Mouse (Mus musculus) hindbrain, embryonic 14.5 days (tissue): ENCODE measurements around the gene Tab1. TPM values are rescaled to one million over a fixed set of nuclear protein-coding genes. Genes with fewer than 3 reads are reported as not detected.

Experiments
- ATAC-seq: fragments of 200-750 bp; cut with Nextera tagmentation; 2 replicates; pipeline ENCODE4 v1.8.0; 2017; ENCODE audit warnings: moderate number of reproducible peaks, mild to moderate bottlenecking, moderate TSS enrichment, moderate library complexity; ENCODE audit not compliant: low FRiP score
- DNase-seq: peaks from one replicate; pipeline ENCODE4 v3.0.0-alpha.2; 2015; ENCODE audit warnings: low spot score
- H3K27ac ChIP-seq: fragments of 300-500 bp; sonication (generic); 2 replicates; pipeline ENCODE4 v1.5.1; 2014; ENCODE audit warnings: mild to moderate bottlenecking, moderate library complexity
- H3K27me3 ChIP-seq: fragments of 300-500 bp; sonication (generic); 2 replicates; pipeline ENCODE4 v1.6.1; 2014; ENCODE audit warnings: mild to moderate bottlenecking, low read length, mixed read lengths; ENCODE audit not compliant: control insufficient read depth, insufficient read depth
- H3K36me3 ChIP-seq: fragments of 300-500 bp; sonication (generic); replicated peaks from 2 replicates; pipeline ENCODE4 v1.6.1; 2014; ENCODE audit not compliant: control insufficient read depth, insufficient read depth
- H3K4me1 ChIP-seq: fragments of 300-500 bp; sonication (generic); replicated peaks from 2 replicates; pipeline ENCODE4 v1.6.1; 2014; ENCODE audit warnings: antibody characterized with exemption, low read length, mixed read lengths; ENCODE audit not compliant: control insufficient read depth, insufficient read depth
- H3K4me2 ChIP-seq: fragments of 300-500 bp; sonication (generic); replicated peaks from 2 replicates; pipeline ENCODE4 v1.6.1; 2014; ENCODE audit warnings: mild to moderate bottlenecking, moderate library complexity
- H3K4me3 ChIP-seq: fragments of 300-500 bp; sonication (generic); replicated peaks from 2 replicates; pipeline ENCODE4 v1.5.1; 2014; ENCODE audit warnings: mild to moderate bottlenecking, low read length
- H3K9ac ChIP-seq: fragments of 300-500 bp; sonication (generic); 2 replicates; pipeline ENCODE4 v1.6.1; 2014
- H3K9me3 ChIP-seq: fragments of 300-500 bp; sonication (generic); 2 replicates; pipeline ENCODE4 v1.6.1; 2016; ENCODE audit warnings: low read length; ENCODE audit not compliant: control insufficient read depth
- WGBS: fragments of 180-500 bp; shearing (Covaris S2); extraction: QIAGEN DNeasy Blood & Tissue Kit; methylation state at CpG from one replicate; pipeline ENCODE4 v1.1.7; 2014; 5-methylcytosine and 5-hydroxymethylcytosine counted together
- polyA plus RNA-seq: library from polyadenylated mRNA; unstranded; fragments of >200 nt; fragmentation: Nextera tagmentation; extraction: Ambion mirVana; gene quantifications from 2 replicates; pipeline ENCODE4 v1.2.1, GENCODE M21; 2014

Gene Tab1
- polyA plus RNA-seq, 1 experiment from 2014 or later: 36.1 TPM

- Histone ChIP-seq H3K27me3 (no peaks in the 10 kb centered on the region; the same call in 1 of the 2 replicates), H3K27ac (no peak overlapping the region), H3K36me3 (no peaks in the 10 kb centered on the region), H3K4me3 (peak overlapping the region; percentile 92), H3K9ac (peak overlapping the region; percentile 93), H3K4me1 (peaks cover 9% of the 10 kb centered on the region; the same call in 1 of the 2 replicates), H3K4me2 (peak overlapping the region; percentile 66), H3K9me3 (no peaks in the 10 kb centered on the region)
- DNase-seq: no peak
- 15% methylated on average over 7 of the region's 7 CpGs for WGBS
- no peak for ATAC-seq
These were observed 40.9 kb upstream of the Tab1 start for GRCm38 (mm10) chr15:80092041-80092441.

DNA sequence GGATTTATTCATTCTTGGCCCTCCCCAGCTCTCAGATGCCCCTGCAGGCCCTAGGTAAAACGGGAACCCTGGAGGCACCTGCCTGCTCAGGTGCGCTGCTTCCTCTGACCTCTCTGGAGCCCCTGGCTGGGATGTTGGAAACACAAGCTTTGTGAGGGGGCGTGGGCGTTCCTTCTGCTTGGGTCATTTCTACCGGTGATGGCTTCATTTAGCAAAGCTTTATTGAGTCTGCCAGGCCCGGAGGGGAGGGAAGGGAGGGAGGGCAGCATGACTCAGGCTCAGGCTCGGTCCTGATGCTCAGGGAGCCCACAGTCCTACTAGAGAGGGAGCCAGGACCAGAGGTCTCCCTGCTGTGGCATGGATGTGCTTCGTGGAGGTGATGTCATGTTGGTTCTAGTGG lies 40.3 kb upstream of the Tab1 start:
- DNase-seq (no peak), ATAC-seq (no peak)
- WGBS: 9% methylated on average over 8 of the region's 8 CpGs
- Histone ChIP-seq H3K9ac (peak overlapping the region; percentile 93), H3K9me3 (no peaks in the 10 kb centered on the region), H3K27ac (no peak overlapping the region), H3K4me2 (peak overlapping the region; percentile 66), H3K27me3 (no peaks in the 10 kb centered on the region; the same call in 1 of the 2 replicates), H3K4me1 (peaks cover 14% of the 10 kb centered on the region), H3K4me3 (peak overlapping the region; percentile 92), H3K36me3 (no peaks in the 10 kb centered on the region)

GRCm38 (mm10) chr15:80094201-80094600 lies 38.7 kb upstream of the Tab1 start:
- H3K4me1 ChIP-seq: peaks cover 23% of the 10 kb centered on the region

DNA sequence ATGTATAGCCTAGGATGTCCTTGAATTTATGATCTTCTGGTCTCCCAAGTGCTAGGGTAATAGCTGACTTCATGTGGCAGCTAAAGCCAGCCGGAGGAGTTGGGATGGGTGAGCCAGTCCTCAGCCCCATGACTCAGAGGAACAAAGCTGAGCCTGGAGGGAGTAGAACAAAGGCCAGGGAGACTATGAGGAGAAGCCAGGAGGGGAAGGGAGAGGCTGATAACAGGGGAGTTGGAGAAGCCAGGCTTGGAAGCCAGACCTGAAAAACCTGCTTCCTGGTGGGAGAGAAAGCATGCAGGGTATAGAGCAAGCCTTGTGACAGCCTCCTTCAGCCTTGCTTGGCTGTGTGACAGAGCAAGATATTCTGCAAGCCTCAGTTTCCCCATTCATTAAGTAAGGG lies 37.3 kb upstream of the Tab1 start:
- H3K36me3 ChIP-seq: no peaks in the 10 kb centered on the region
- H3K9ac ChIP-seq: no peak overlapping the region
- no peak overlapping the region for H3K4me2 ChIP-seq
- DNase-seq (no peak), ATAC-seq (no peak)
- no peak overlapping the region for H3K27ac ChIP-seq
- peaks cover 23% of the 10 kb centered on the region for H3K4me1 ChIP-seq
- H3K9me3 ChIP-seq: no peaks in the 10 kb centered on the region
- no peaks in the 10 kb centered on the region; the same call in 1 of the 2 replicates for H3K27me3 ChIP-seq
- H3K4me3 ChIP-seq: no peak overlapping the region
- 90% methylated on average over 1 of the region's 1 CpGs for WGBS

More at GRCm38 (mm10) chr15:80094201-80094600, 38.7 kb upstream of the Tab1 start:
- ATAC-seq (no peak), DNase-seq (no peak)
- WGBS: 91% methylated on average over 13 of the region's 13 CpGs
- Histone ChIP-seq H3K27me3 (no peaks in the 10 kb centered on the region; the same call in 1 of the 2 replicates), H3K4me3 (no peak overlapping the region), H3K36me3 (no peaks in the 10 kb centered on the region), H3K9me3 (no peaks in the 10 kb centered on the region), H3K27ac (no peak overlapping the region), H3K9ac (no peak overlapping the region), H3K4me2 (no peak overlapping the region)

GRCm38 (mm10) chr15:80096406-80096805 lies 36.5 kb upstream of the Tab1 start:
- H3K27me3 ChIP-seq: no peaks in the 10 kb centered on the region; the same call in 1 of the 2 replicates
- no peak overlapping the region for H3K9ac ChIP-seq
- no peak overlapping the region for H3K4me2 ChIP-seq
- H3K27ac ChIP-seq: no peak overlapping the region
- ATAC-seq: no peak
- WGBS: 66% methylated on average over 10 of the region's 10 CpGs
- no peaks in the 10 kb centered on the region for H3K36me3 ChIP-seq
- no peak overlapping the region for H3K4me3 ChIP-seq
- peaks cover 23% of the 10 kb centered on the region for H3K4me1 ChIP-seq
- H3K9me3 ChIP-seq: no peaks in the 10 kb centered on the region
- DNase-seq: no peak

DNA sequence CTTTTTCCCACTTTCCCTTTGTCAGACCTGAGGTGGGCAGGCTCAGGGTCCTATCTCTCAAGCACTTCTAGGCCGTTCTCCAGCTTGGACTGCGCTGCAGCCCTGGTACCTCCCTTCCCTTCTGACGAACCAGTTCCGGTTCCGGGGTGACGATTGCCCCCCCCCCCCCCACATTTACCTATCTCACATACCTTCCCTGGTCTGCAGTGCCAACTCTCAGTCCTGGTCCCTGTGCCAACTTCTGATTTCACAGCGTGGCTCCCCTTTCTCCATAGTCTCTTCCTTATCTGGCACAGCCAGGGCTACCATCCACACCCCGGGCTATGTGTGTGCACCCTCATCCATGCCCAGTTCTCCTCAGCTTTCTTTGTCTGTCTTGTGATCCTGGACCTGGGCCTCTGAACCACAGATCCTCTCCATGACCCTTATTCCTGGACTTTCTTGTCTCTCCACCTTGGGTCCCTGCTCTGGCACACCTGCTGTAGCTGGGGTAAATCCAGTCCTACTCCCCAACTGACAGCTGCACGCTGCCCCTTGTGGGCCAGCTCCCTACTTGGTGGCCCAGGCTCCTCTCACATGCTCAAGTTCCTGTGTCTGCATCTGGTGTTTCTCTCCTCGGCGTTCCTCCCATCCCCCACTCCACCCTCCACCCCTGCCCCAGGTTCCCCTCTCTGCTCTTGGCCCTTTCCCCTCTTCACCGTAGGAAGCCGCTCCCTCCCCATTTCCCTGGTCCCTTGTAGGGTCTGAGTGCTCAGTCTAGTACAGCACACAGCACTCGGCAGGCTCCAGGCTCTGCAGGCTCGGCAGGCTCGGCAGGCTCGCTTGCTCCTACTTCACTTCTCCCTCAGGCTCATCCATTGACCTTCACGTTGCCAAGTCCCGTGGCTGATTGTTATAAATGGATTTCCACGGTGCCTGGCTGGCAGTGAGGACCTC lies 35.7 kb upstream of the Tab1 start:
- Histone ChIP-seq H3K4me3 (no peak overlapping the region), H3K9ac (0 out of 2 replicates have a peak overlapping the region, but pooled peaks have one; percentile 6), H3K4me1 (peaks cover 17% of the 10 kb centered on the region), H3K9me3 (no peaks in the 10 kb centered on the region), H3K27me3 (no peaks in the 10 kb centered on the region), H3K36me3 (no peaks in the 10 kb centered on the region), H3K27ac (no peak overlapping the region), H3K4me2 (peak overlapping the region; percentile 14; the same call in 1 of the 2 replicates)
- DNase-seq (peak; percentile 62), ATAC-seq (peak; percentile 29; the same call in 1 of the 2 replicates)
- WGBS: 23% methylated on average over 19 of the region's 20 CpGs

GRCm38 (mm10) chr15:80097999-80098461 lies 34.9 kb upstream of the Tab1 start:
- 39% methylated on average over 8 of the region's 8 CpGs for WGBS
- Histone ChIP-seq H3K27ac (no peak overlapping the region), H3K36me3 (no peaks in the 10 kb centered on the region), H3K9ac (no peak overlapping the region), H3K4me3 (no peak overlapping the region), H3K4me1 (peaks cover 14% of the 10 kb centered on the region), H3K27me3 (no peaks in the 10 kb centered on the region), H3K9me3 (no peaks in the 10 kb centered on the region), H3K4me2 (no peak overlapping the region)
- ATAC-seq: no peak
- DNase-seq: no peak

DNA sequence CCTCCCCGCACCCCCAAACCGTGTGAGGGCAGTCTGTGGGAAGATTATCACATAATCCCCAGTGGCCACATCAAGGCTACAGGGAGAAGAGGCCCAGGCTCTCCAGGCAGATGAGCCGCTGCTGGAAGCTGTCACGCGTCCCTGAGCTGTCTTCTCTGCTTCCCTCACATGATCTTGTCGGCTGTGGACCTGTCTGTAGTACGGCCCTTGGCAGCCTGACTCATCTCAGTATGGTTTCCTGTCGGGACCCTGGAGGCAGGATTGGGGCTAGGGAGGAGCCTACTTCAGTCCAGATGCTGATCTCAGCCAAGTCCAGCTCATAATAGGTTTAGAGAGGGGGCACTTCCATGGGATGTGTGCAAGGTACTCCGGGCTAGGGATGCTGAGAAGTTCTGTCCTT lies 34.1 kb upstream of the Tab1 start:
- no peak for DNase-seq

GRCm38 (mm10) chr15:80099477-80099876 lies 33.5 kb upstream of the Tab1 start:
- Histone ChIP-seq H3K27ac (no peak overlapping the region), H3K4me2 (no peak overlapping the region), H3K9ac (no peak overlapping the region), H3K4me1 (peaks cover 14% of the 10 kb centered on the region), H3K27me3 (no peaks in the 10 kb centered on the region), H3K9me3 (no peaks in the 10 kb centered on the region), H3K4me3 (no peak overlapping the region), H3K36me3 (no peaks in the 10 kb centered on the region)
- DNase-seq: no peak
- WGBS: 72% methylated on average over 3 of the region's 3 CpGs
- no peak for ATAC-seq

More for the DNA sequence above, 34.1 kb upstream of the Tab1 start:
- Histone ChIP-seq H3K27me3 (no peaks in the 10 kb centered on the region), H3K36me3 (no peaks in the 10 kb centered on the region), H3K9ac (no peak overlapping the region), H3K9me3 (no peaks in the 10 kb centered on the region), H3K4me1 (peaks cover 14% of the 10 kb centered on the region), H3K4me2 (no peak overlapping the region), H3K27ac (no peak overlapping the region), H3K4me3 (no peak overlapping the region)
- 50% methylated on average over 9 of the region's 9 CpGs for WGBS
- no peak for ATAC-seq
